Mouse (Mus musculus) neural tube, embryonic 12.5 days (tissue): ENCODE data around the gene Asxl1. TPM values are rescaled to one million over a fixed set of nuclear protein-coding genes. Genes with fewer than 3 reads are reported as not detected.
A peak's percentile ranks its signal among the peaks of the same experiment; 100 is the strongest.

Source experiments
- ATAC-seq: fragments of 200-750 bp; cut with Nextera tagmentation; 2 replicates; pipeline ENCODE4 v1.8.0; 2017; ENCODE audit warnings: low read depth, mild to moderate bottlenecking, moderate TSS enrichment, moderate library complexity; ENCODE audit not compliant: low FRiP score
- H3K27ac ChIP-seq: fragments of 300-500 bp; sonication (generic); 2 replicates; pipeline ENCODE4 v1.5.1; 2016
- H3K27me3 ChIP-seq: fragments of 300-500 bp; sonication (generic); replicated peaks from 2 replicates; pipeline ENCODE4 v1.6.1; 2016; ENCODE audit warnings: mild to moderate bottlenecking
- H3K36me3 ChIP-seq: fragments of 300-500 bp; sonication (generic); 2 replicates; pipeline ENCODE4 v1.6.1; 2016; ENCODE audit warnings: mild to moderate bottlenecking
- H3K4me1 ChIP-seq: fragments of 300-500 bp; sonication (generic); 2 replicates; pipeline ENCODE4 v1.6.1; 2016
- H3K4me2 ChIP-seq: fragments of 300-500 bp; sonication (generic); replicated peaks from 2 replicates; pipeline ENCODE4 v1.6.1; 2016; ENCODE audit warnings: mild to moderate bottlenecking
- H3K4me3 ChIP-seq: fragments of 300-500 bp; sonication (generic); 2 replicates; pipeline ENCODE4 v1.5.1; 2016
- H3K9ac ChIP-seq: fragments of 300-500 bp; sonication (generic); 2 replicates; pipeline ENCODE4 v1.6.1; 2016; ENCODE audit warnings: mild to moderate bottlenecking
- H3K9me3 ChIP-seq: fragments of 300-500 bp; sonication (generic); 2 replicates; pipeline ENCODE4 v1.6.1; 2016; ENCODE audit warnings: mild to moderate bottlenecking
- WGBS: fragments of 180-500 bp; shearing (Covaris S2); methylation state at CpG from one replicate; pipeline ENCODE4 v1.1.7; 2016; 5-methylcytosine and 5-hydroxymethylcytosine counted together
- polyA plus RNA-seq: library from polyadenylated mRNA; unstranded; fragments of >200 nt; fragmentation: Nextera tagmentation; extraction: Ambion mirVana; gene quantifications from 2 replicates; pipeline ENCODE4 v1.2.1, GENCODE M21; 2016

The Asxl1 gene
- polyA plus RNA-seq, 1 experiment from 2014 or later: 21.1 TPM

GRCm38 (mm10) chr2:153389831-153390230, 44.2 kb downstream of the Asxl1 start:
- H3K27me3 ChIP-seq: no peaks in the 10 kb centered on the region
- H3K4me2 ChIP-seq: no peak overlapping the region
- no peak overlapping the region for H3K9ac ChIP-seq
- peaks cover 53% of the 10 kb centered on the region for H3K36me3 ChIP-seq
- H3K27ac ChIP-seq: no peak overlapping the region
- no peaks in the 10 kb centered on the region for H3K9me3 ChIP-seq
- WGBS: 92% methylated on average over 2 of the region's 2 CpGs
- H3K4me1 ChIP-seq: no peaks in the 10 kb centered on the region
- ATAC-seq: no peak
- no peak overlapping the region for H3K4me3 ChIP-seq

DNA sequence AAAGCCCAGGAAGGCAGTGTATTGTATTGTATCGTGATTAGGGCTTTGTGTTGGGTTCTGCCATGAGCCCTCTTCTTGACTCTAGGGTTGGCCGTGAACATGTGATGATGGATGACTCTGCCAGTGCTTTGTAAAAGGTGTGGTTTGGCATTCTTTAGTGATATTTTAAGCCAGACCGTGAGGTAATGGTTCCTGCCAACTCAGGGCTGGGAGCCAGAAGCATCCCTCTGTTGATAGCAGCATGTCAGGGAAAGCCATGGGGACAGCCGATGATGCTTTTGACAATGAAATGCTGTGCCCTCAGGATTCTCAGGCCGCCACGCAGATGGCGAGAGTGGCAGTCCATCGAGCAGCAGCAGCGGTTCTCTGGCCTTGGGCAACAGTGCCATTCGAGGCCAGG, 47.4 kb downstream of the Asxl1 start:
- peaks cover 69% of the 10 kb centered on the region for H3K36me3 ChIP-seq
- H3K27ac ChIP-seq: no peak overlapping the region

DNA sequence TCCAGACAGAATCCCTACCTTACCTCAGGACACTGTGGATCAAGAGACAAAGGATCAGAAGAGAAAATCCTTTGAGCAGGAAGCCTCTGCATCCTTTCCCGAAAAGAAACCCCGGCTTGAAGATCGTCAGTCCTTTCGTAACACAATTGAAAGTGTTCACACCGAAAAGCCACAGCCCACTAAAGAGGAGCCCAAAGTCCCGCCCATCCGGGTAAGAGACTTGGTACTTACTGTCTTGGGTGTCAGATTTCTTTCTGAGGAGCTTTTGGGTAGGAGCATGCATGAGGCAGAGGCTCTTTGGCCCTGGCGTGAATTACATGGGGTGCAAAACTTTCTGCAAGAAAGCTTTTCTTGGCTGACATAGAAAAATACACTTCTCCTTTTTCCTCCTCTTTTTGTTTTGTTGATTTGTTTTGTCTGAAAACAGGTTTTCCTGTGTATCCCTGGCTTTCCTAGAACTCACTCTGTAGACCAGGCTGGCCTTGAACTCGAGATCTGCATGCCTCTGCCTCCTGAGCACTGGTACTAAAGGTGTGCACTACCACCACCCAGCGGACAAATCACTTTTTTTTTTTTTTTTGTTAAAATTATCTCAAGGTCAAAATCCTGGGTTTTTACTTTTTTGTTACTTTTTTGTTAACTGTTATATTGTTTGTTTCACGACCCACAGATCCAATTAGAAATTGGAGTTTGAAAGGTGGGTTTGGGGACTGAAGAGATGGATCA, 52.3 kb downstream of the Asxl1 start:
- peaks cover 93% of the 10 kb centered on the region for H3K36me3 ChIP-seq
- H3K4me2 ChIP-seq: no peak overlapping the region
- H3K27me3 ChIP-seq: no peaks in the 10 kb centered on the region
- no peak for ATAC-seq
- WGBS: 90% methylated on average over 11 of the region's 11 CpGs
- H3K9ac ChIP-seq: no peak overlapping the region
- no peaks in the 10 kb centered on the region for H3K9me3 ChIP-seq
- no peaks in the 10 kb centered on the region for H3K4me1 ChIP-seq
- no peak overlapping the region for H3K27ac ChIP-seq
- H3K4me3 ChIP-seq: no peak overlapping the region

More for the DNA sequence above, 47.4 kb downstream of the Asxl1 start:
- Histone ChIP-seq H3K9me3 (no peaks in the 10 kb centered on the region), H3K9ac (no peak overlapping the region), H3K27me3 (no peaks in the 10 kb centered on the region), H3K4me3 (no peak overlapping the region), H3K4me1 (no peaks in the 10 kb centered on the region), H3K4me2 (no peak overlapping the region)
- ATAC-seq: no peak
- 96% methylated on average over 10 of the region's 10 CpGs for WGBS

GRCm38 (mm10) chr2:153399166-153399565, 53.5 kb downstream of the Asxl1 start:
- Histone ChIP-seq H3K27me3 (no peaks in the 10 kb centered on the region), H3K9ac (no peak overlapping the region), H3K4me3 (no peak overlapping the region), H3K9me3 (no peaks in the 10 kb centered on the region), H3K4me2 (no peak overlapping the region), H3K36me3 (peaks cover 81% of the 10 kb centered on the region), H3K4me1 (no peaks in the 10 kb centered on the region), H3K27ac (no peak overlapping the region)
- no peak for ATAC-seq
- 84% methylated on average over 15 of the region's 15 CpGs for WGBS

DNA sequence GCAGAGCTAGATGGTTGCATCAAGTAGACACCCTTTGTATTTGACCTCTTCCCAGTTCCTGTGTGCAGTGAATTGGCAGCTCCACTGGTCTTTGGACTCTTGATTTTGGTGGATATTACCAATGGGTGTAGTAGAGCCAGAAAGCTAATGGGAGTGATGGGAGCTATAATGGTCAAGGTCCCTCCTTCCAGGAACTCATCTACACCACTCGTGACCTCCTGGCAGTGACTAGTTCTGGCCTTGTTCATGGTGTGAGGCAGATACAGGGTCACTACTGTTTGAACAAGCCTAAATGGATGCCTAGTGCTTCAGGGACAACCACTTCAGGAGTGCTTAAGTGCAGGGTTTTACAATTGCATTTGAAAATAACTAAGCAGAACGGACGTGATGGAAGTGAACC, 58.4 kb downstream of the Asxl1 start:
- no peak for ATAC-seq
- no peaks in the 10 kb centered on the region for H3K27me3 ChIP-seq
- H3K27ac ChIP-seq: no peak overlapping the region
- WGBS: 94% methylated on average over 3 of the region's 3 CpGs
- H3K9ac ChIP-seq: no peak overlapping the region
- no peak overlapping the region for H3K4me2 ChIP-seq
- no peak overlapping the region for H3K4me3 ChIP-seq
- no peaks in the 10 kb centered on the region for H3K9me3 ChIP-seq
- no peaks in the 10 kb centered on the region for H3K4me1 ChIP-seq
- peaks cover 64% of the 10 kb centered on the region for H3K36me3 ChIP-seq

DNA sequence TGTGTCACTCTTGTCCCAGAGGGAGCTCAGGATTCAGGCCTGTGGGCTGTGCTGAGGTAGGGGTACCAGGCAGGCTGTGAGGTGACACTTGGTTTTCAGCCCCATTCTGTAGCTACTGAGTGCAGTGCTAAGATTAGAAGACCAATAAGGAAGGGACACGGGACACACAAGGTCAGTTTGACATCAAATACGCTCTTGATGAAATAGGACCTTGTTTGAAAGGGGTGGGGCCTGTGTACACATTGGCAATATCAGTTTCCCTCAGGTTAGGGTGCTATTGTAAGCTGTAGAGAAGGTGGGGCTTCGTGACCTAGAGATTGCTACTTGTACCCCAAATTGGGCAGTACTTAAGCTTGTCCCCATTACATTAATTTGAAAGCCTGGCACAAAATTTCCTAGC, 59.3 kb downstream of the Asxl1 start:
- H3K9me3 ChIP-seq: no peaks in the 10 kb centered on the region
- no peaks in the 10 kb centered on the region for H3K4me1 ChIP-seq
- no peak overlapping the region for H3K4me2 ChIP-seq
- 89% methylated on average over 3 of the region's 3 CpGs for WGBS
- no peak overlapping the region for H3K9ac ChIP-seq
- no peaks in the 10 kb centered on the region for H3K27me3 ChIP-seq
- no peak for ATAC-seq
- H3K36me3 ChIP-seq: peaks cover 64% of the 10 kb centered on the region
- no peak overlapping the region for H3K4me3 ChIP-seq
- H3K27ac ChIP-seq: no peak overlapping the region

- no peaks in the 10 kb centered on the region for H3K9me3 ChIP-seq
- ATAC-seq: no peak
- peaks cover 64% of the 10 kb centered on the region for H3K36me3 ChIP-seq
- no peak overlapping the region for H3K9ac ChIP-seq
- no peak overlapping the region for H3K27ac ChIP-seq
- WGBS: 89% methylated on average over 6 of the region's 6 CpGs
- H3K4me3 ChIP-seq: no peak overlapping the region
- no peak overlapping the region for H3K4me2 ChIP-seq
- H3K27me3 ChIP-seq: no peaks in the 10 kb centered on the region
- no peaks in the 10 kb centered on the region for H3K4me1 ChIP-seq
Observed at GRCm38 (mm10) chr2:153406882-153407281, 61.3 kb downstream of the Asxl1 start.

DNA sequence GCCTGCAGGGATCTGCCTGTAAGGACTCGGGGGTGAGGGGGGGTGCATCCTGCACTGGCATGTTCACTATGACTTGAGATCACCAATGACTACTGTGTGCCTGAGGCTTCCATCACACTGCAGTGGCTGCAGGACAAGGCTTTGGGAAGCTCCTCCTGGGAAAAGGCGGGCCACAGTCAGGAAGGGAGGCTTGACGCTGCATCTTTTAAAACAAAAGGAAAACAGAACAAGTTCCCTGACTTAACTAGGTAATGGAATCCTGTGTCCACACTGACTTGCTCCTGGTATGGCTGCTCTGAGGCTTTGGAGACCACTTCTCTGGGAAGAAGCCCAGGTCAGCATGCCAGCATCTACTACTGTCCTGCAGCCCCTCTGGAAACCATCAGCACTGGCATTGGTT, 63.3 kb downstream of the Asxl1 start:
- H3K4me2 ChIP-seq: no peak overlapping the region
- H3K27me3 ChIP-seq: no peaks in the 10 kb centered on the region
- no peaks in the 10 kb centered on the region for H3K9me3 ChIP-seq
- 84% methylated on average over 3 of the region's 3 CpGs for WGBS
- ATAC-seq: no peak
- H3K36me3 ChIP-seq: peaks cover 77% of the 10 kb centered on the region
- no peak overlapping the region for H3K9ac ChIP-seq
- H3K4me1 ChIP-seq: no peaks in the 10 kb centered on the region
- H3K27ac ChIP-seq: no peak overlapping the region
- H3K4me3 ChIP-seq: no peak overlapping the region

DNA sequence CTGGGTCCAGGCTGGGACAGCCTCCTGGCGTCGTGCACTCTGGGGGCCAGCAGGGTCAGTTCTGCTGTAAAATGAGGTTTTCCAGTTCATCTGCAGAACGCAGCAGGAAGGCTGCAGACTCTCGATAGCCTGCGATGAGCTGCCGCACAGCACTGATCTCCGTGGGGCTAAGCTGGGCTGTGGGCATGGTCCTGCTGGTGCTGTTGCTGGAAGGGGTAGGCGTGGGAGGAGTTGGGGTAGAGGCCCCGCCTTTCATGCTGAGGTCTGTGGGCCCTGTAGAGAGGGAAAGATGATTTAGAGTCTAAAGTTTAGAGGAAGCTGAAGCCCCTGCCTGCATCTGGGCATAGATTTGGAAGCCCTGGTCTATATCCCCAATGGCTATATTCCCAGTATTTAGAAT, 65.9 kb downstream of the Asxl1 start:
- Histone ChIP-seq H3K4me3 (no peak overlapping the region), H3K4me1 (no peaks in the 10 kb centered on the region), H3K27me3 (no peaks in the 10 kb centered on the region), H3K36me3 (peaks cover 88% of the 10 kb centered on the region), H3K9ac (no peak overlapping the region), H3K9me3 (no peaks in the 10 kb centered on the region), H3K4me2 (no peak overlapping the region), H3K27ac (no peak overlapping the region)
- WGBS: 76% methylated on average over 9 of the region's 9 CpGs
- no peak for ATAC-seq

DNA sequence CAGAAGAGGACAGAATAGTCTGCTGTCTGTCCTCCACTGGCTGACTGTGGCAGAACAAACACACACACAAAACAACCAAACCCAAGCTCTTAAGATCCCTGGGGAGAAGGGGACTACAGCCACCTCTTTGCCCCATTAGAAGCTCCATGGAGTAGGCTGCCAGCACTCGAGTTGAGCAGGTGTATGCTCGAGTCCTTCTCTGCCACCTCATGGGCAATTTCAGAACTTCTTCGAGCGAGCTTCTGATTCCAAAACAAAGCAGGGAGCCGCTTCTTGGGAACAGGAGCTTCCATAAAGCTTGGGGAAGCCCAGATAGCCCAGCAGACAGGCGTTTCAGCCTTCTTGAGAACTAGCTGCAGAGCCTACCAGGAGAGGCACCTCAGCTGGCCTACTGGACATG, 66.9 kb downstream of the Asxl1 start:
- H3K27ac ChIP-seq: no peak overlapping the region
- WGBS: 70% methylated on average over 6 of the region's 6 CpGs
- H3K4me1 ChIP-seq: no peaks in the 10 kb centered on the region
- no peaks in the 10 kb centered on the region for H3K9me3 ChIP-seq
- no peak for ATAC-seq
- peaks cover 90% of the 10 kb centered on the region for H3K36me3 ChIP-seq
- H3K27me3 ChIP-seq: no peaks in the 10 kb centered on the region
- no peak overlapping the region for H3K4me3 ChIP-seq
- 0 out of 2 replicates have a peak overlapping the region, but pooled peaks have one; percentile 13 for H3K9ac ChIP-seq
- no peak overlapping the region for H3K4me2 ChIP-seq

- Histone ChIP-seq H3K4me1 (no peaks in the 10 kb centered on the region), H3K36me3 (peaks cover 92% of the 10 kb centered on the region), H3K4me3 (no peak overlapping the region), H3K9ac (no peak overlapping the region), H3K9me3 (no peaks in the 10 kb centered on the region), H3K27ac (no peak overlapping the region), H3K4me2 (no peak overlapping the region), H3K27me3 (no peaks in the 10 kb centered on the region)
- ATAC-seq: no peak
- WGBS: 53% methylated on average over 2 of the region's 2 CpGs
Observed at GRCm38 (mm10) chr2:153414607-153415006, 69.0 kb downstream of the Asxl1 start.

- H3K4me3 ChIP-seq: no peak overlapping the region
- no peak for ATAC-seq
- no peak overlapping the region for H3K9ac ChIP-seq
- H3K4me2 ChIP-seq: no peak overlapping the region
- H3K36me3 ChIP-seq: peaks cover 72% of the 10 kb centered on the region
- WGBS: 98% methylated on average over 12 of the region's 12 CpGs
- H3K27ac ChIP-seq: no peak overlapping the region
- peaks cover 10% of the 10 kb centered on the region for H3K4me1 ChIP-seq
- no peaks in the 10 kb centered on the region for H3K27me3 ChIP-seq
- H3K9me3 ChIP-seq: no peaks in the 10 kb centered on the region
Observed at GRCm38 (mm10) chr2:153417841-153418240, 72.2 kb downstream of the Asxl1 start.

DNA sequence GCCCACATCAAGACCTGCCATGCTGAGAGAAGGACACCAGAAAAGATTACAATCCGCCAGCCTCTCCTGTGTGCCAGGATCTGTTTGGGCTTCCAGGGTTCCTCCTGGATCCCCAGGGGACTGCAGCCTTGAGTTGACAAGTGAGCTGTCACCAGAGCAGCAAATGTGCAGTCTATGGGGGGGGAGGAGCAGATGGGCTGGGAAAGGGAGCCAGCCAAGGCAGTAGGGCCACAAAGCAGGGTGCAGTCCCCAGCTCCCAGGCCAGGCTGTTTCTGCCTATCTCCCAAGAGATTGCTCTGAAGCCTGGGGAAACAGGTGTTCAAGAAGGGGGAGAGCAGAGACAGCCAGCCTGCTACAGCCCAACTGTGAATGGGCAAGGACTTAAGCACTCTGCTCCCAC, 72.8 kb downstream of the Asxl1 start:
- Histone ChIP-seq H3K27ac (no peak overlapping the region), H3K4me3 (no peak overlapping the region), H3K4me1 (peaks cover 16% of the 10 kb centered on the region), H3K36me3 (peaks cover 70% of the 10 kb centered on the region), H3K9ac (no peak overlapping the region), H3K4me2 (no peak overlapping the region), H3K27me3 (no peaks in the 10 kb centered on the region), H3K9me3 (no peaks in the 10 kb centered on the region)
- 96% methylated on average over 1 of the region's 1 CpGs for WGBS
- ATAC-seq: no peak
